Mouse (Mus musculus) lung, adult 2 months (tissue): ENCODE results near the gene Ubr3.

Experiments
- CTCF ChIP-seq: fragments of 200-500 bp; IDR thresholded peaks from 2 replicates; pipeline ENCODE4 v1.5.1; 2011; ENCODE audit warnings: mild to moderate bottlenecking, low read length, control low read depth; ENCODE audit not compliant: insufficient read depth
- POLR2A ChIP-seq: fragments of 200-500 bp; IDR thresholded peaks from 2 replicates; pipeline ENCODE4 v1.6.1; 2011; ENCODE audit warnings: low read depth, mild to moderate bottlenecking, control low read depth, low read length, borderline replicate concordance; ENCODE audit errors: extremely low read depth

DNA sequence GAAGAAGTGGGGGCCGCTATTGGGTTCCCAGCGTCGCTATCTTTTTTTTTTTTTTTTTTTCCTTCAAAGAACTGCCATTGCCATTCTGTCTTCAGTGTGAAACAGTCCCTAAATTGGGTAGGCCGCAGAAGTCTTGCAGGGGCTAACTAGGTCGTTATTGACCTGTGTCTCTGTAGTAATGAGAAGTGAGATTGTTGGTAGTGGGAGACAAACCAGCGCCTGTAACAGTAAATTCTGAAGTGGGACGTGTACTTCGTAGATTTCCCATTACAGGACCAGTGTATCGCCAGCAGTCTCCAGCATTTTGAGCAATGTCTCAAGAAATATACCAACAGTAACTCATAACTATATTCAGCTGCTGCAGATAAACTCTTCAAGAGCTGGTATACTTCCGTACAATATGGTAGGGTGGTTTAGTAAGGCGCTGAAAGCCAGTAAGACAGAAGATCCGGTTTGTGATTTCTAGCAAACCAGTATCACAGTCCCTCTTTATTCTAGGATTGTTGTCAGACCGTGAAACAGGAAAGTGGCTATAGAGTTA, 34.9 kb upstream of the Ubr3 start:
- TF ChIP-seq CTCF: no peak
- TF ChIP-seq POLR2A: no peak
